Mouse (Mus musculus): ENCODE measurements around the gene Casd1. TPM values are rescaled to one million over a fixed set of nuclear protein-coding genes. Genes with fewer than 3 reads are reported as not detected.

Gene Casd1
- polyA plus RNA-seq, 1 experiment from 2014 or later, result 40.3 TPM

DNA sequence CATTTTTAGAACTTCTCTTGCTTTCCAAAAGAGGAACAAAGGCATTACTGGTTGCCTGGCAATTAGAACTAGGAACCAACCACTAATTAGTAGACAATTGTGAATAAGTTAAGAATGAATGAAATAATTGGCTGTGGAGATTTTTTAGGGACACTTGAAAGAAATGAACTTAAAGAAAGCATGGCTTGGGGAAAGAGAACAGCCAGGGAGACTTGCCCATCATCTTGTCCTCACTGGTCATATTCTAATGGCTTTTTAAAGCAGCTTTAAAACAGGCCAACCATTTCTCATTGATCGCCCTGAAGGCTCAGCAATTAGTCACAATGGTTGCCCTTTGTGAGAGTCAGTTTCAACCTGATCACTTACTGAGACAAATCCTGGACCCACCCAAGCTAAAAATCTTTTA is 76.7 kb downstream of the Casd1 start:
- ATAC-seq (ENCODE audit: low FRiP score, low read depth), result no peak
- Histone ChIP-seq H3K9ac (no peak overlapping the region), H3K36me3 (peaks cover 4% of the 10 kb centered on the region), H3K27me3 (no peaks in the 10 kb centered on the region), H3K9me3 (no peaks in the 10 kb centered on the region), H3K4me1 (0 out of 2 replicates have a peak, but pooled peaks cover under 1% of the 10 kb centered on the region), H3K4me3 (no peak overlapping the region), H3K4me2 (replicated peaks) (no peak overlapping the region), H3K27ac (no peak overlapping the region)
- WGBS, result 85% methylated on average over 1 of the region's 1 CpGs

DNA sequence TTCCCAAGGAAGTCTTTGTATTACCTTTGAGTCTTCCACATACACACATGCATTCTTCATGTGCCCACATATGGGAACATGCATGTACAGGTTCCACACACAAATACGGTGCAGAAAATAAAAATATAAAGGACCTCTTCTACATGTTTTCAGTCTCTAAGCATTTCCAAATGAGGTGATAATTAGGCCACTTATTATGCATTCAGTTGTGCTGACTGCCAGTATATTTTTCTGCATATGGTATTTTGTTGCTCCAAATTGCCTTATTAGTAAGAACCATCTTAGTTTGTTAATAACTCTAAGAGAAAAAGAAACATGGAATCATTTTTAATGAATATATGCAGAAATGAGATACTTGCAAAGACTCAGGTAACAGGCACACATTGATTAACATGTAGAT is 79.3 kb downstream of the Casd1 start:
- Histone ChIP-seq H3K4me3 (no peak overlapping the region), H3K4me2 (replicated peaks) (no peak overlapping the region), H3K9me3 (no peaks in the 10 kb centered on the region), H3K27me3 (no peaks in the 10 kb centered on the region), H3K36me3 (peaks cover 4% of the 10 kb centered on the region), H3K9ac (no peak overlapping the region), H3K4me1 (peaks cover 10% of the 10 kb centered on the region), H3K27ac (no peak overlapping the region)
- ATAC-seq (ENCODE audit: low FRiP score, low read depth), result no peak
- 76% methylated on average over 1 of the region's 1 CpGs for WGBS

DNA sequence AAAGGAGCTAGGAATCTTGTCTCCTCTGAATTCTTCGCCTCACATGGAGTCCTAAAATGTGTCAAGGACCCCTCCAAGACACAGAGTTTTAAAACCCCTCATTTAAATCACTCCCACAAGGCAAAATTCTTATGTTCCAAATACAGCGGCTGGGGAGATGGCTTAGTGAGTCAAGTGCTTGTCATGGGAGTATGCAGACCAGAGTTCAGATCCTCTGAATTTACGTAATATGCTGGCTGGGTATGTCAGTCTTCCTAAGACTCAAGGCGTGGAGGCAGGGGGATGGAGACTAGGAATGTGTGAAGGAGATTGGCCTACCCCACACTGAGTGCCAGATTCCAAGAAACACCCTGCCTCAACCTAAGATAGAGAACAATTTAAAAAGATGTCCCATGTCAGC is 79.9 kb downstream of the Casd1 start:
- Histone ChIP-seq H3K4me3 (no peak overlapping the region), H3K4me1 (peaks cover 11% of the 10 kb centered on the region), H3K27ac (no peak overlapping the region), H3K4me2 (replicated peaks) (no peak overlapping the region), H3K27me3 (no peaks in the 10 kb centered on the region), H3K36me3 (peaks cover 4% of the 10 kb centered on the region), H3K9me3 (no peaks in the 10 kb centered on the region), H3K9ac (no peak overlapping the region)
- 88% methylated on average over 4 of the region's 4 CpGs for WGBS
- no peak for ATAC-seq (ENCODE audit: low FRiP score, low read depth)

DNA sequence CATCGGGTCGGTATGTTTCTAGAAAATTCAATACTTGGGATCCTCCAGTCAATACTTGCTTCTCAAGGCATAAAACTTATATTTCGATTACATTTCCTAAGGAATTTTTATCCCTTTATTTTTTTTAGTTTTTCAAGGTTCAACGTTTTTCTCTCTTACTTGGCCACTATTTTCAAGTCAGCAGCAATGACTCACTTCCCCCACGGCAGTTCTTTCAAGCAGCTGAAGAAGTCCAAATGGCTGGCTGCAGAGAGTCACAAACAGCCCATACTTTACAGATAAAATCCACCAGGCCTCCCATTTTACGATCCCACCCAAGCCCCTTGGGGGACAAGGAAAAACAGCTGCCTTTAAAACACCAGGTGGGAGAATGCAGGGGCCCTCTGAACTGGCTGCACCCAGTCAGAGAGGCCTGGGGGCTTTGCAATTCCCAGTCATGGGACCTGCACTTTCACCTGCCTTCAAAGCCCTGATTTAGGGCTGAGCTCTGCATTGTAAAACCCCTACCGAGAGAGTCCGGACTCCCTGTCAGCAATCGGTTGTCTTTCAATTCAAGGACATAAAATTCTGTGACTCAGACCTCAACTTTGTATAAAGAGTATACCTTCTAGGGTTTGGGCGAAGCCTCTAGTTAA is 84.2 kb downstream of the Casd1 start:
- H3K36me3 ChIP-seq, result peaks cover 7% of the 10 kb centered on the region
- H3K9ac ChIP-seq, result no peak overlapping the region
- WGBS, result 31% methylated on average over 10 of the region's 10 CpGs
- H3K4me1 ChIP-seq, result peaks cover 11% of the 10 kb centered on the region
- ATAC-seq (ENCODE audit: low FRiP score, low read depth), result no peak
- H3K27me3 ChIP-seq, result no peaks in the 10 kb centered on the region
- no peak overlapping the region for H3K4me3 ChIP-seq
- no peaks in the 10 kb centered on the region for H3K9me3 ChIP-seq
- H3K27ac ChIP-seq, result 0 out of 2 replicates have a peak overlapping the region, but pooled peaks have one; percentile 33
- no peak overlapping the region for H3K4me2 ChIP-seq (replicated peaks)

DNA sequence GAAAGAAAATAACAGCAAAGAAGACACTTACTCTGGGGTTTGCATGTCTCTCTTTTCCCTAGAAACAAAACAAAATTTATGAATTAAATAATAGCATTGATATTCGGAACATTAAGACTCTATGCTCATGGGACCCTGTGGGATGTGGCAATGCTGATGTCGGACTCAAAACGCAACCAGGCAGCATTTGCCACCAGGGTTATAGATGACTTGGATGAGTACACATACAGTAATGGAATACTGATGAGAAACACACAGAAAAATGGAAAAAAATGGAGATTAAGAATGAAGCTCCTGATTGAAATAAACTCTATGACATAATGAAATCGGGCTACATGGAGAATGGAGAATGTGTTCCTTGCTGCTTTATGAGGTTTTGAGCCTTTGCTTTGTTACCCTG is 89.8 kb downstream of the Casd1 start:
- H3K4me1 ChIP-seq, result peaks cover 3% of the 10 kb centered on the region; the same call in 1 of the 2 replicates
- 96% methylated on average over 4 of the region's 4 CpGs for WGBS
- ATAC-seq (ENCODE audit: low FRiP score, low read depth), result no peak
- H3K27me3 ChIP-seq, result no peaks in the 10 kb centered on the region
- H3K36me3 ChIP-seq, result peaks cover 6% of the 10 kb centered on the region
- H3K9ac ChIP-seq, result no peak overlapping the region
- H3K4me2 ChIP-seq (replicated peaks), result no peak overlapping the region
- H3K27ac ChIP-seq, result no peak overlapping the region
- no peaks in the 10 kb centered on the region for H3K9me3 ChIP-seq
- H3K4me3 ChIP-seq, result no peak overlapping the region

Other genes starting within 250 kb of the Casd1 start
- gene Col1a2, start 96.0 kb upstream of the Casd1 start, polyA plus RNA-seq (2015; fragmentation: Nextera tagmentation; extraction: Ambion mirVana), result 809 and 883 TPM in 2 replicates
- 77.7 and 78.6 TPM in 2 replicates for gene Sgce, start 146.4 kb downstream of the Casd1 start, polyA plus RNA-seq (2015; fragmentation: Nextera tagmentation; extraction: Ambion mirVana)
- gene Peg10, start 146.5 kb downstream of the Casd1 start, polyA plus RNA-seq (2015; fragmentation: Nextera tagmentation; extraction: Ambion mirVana), result 11.4 and 11.8 TPM in 2 replicates

Measured in limb, embryonic 13.5 days (tissue).